Mouse (Mus musculus): ENCODE measurements around the gene Trip12.

GRCm38 (mm10) chr1:84780630-84781029 is 59.7 kb downstream of the Trip12 start:
- no peak for TF ChIP-seq POLR2A (IDR thresholded peaks at IDR 0.05; ENCODE audit: borderline replicate concordance, control insufficient read depth, low read depth, low read length)
- TF ChIP-seq CTCF (IDR thresholded peaks at IDR 0.05; ENCODE audit: control insufficient read depth, insufficient read depth, low read length), result no peak
